Mouse (Mus musculus): ENCODE measurements at regions not wholly inside any gene's neighbourhood (a gene's known extent, or its start where the extent isn't known, plus 50 kb on each side); places are given as distances from the start of the nearest gene placed in this dataset.
A peak's percentile ranks its signal among the peaks of the same experiment; 100 is the strongest.

- Histone ChIP-seq H3K36me3 (ENCODE audit: control insufficient read depth, insufficient read depth, low read length) (no peaks in the 10 kb centered on the region), H3K27ac (ENCODE audit: insufficient read depth, low read depth, low read length) (no peak overlapping the region), H3K27me3 (replicated peaks; ENCODE audit: control insufficient read depth, insufficient read depth, low read length) (no peaks in the 10 kb centered on the region; the same call in 1 of the 2 replicates), H3K4me1 (ENCODE audit: control insufficient read depth, insufficient read depth, low read length) (no peaks in the 10 kb centered on the region), H3K4me3 (ENCODE audit: insufficient read depth, low read depth, low read length) (no peak overlapping the region)
- TF ChIP-seq POLR2A (IDR thresholded peaks at IDR 0.05; ENCODE audit: low read depth, low read length) (no peak), CTCF (conservative IDR thresholded peaks at IDR 0.05; ENCODE audit: insufficient read depth, insufficient read length, low read depth, low read length) (no peak)
- DNase-seq = peak; percentile 40
- 49% methylated on average over 7 of the region's 7 CpGs for WGBS
Measured at GRCm38 (mm10) chr1:168754196-168754595, 322.1 kb upstream of the Pbx1 start.

GRCm38 (mm10) chr1:168743435-168743834 lies 311.4 kb upstream of the Pbx1 start:
- peak; percentile 12 for DNase-seq

GRCm38 (mm10) chr1:168738005-168738404 lies 305.9 kb upstream of the Pbx1 start:
- WGBS = 60% methylated on average over 3 of the region's 3 CpGs
- DNase-seq = no peak
- H3K4me1 ChIP-seq (ENCODE audit: control insufficient read depth, insufficient read depth, low read length) = no peaks in the 10 kb centered on the region
- H3K27ac ChIP-seq (ENCODE audit: insufficient read depth, low read depth, low read length) = no peak overlapping the region
- H3K4me3 ChIP-seq (ENCODE audit: insufficient read depth, low read depth, low read length) = no peak overlapping the region
- TF ChIP-seq POLR2A (IDR thresholded peaks at IDR 0.05; ENCODE audit: low read depth, low read length) (no peak), CTCF (conservative IDR thresholded peaks at IDR 0.05; ENCODE audit: insufficient read depth, insufficient read length, low read depth, low read length) (no peak)
- no peaks in the 10 kb centered on the region for H3K27me3 ChIP-seq (replicated peaks; ENCODE audit: control insufficient read depth, insufficient read depth, low read length)
- H3K36me3 ChIP-seq (ENCODE audit: control insufficient read depth, insufficient read depth, low read length) = no peaks in the 10 kb centered on the region

More at GRCm38 (mm10) chr1:168743435-168743834, 311.4 kb upstream of the Pbx1 start:
- H3K4me1 ChIP-seq (ENCODE audit: control insufficient read depth, insufficient read depth, low read length) = no peaks in the 10 kb centered on the region
- 53% methylated on average over 1 of the region's 1 CpGs for WGBS
- no peaks in the 10 kb centered on the region for H3K27me3 ChIP-seq (replicated peaks; ENCODE audit: control insufficient read depth, insufficient read depth, low read length)
- no peak overlapping the region for H3K4me3 ChIP-seq (ENCODE audit: insufficient read depth, low read depth, low read length)
- no peaks in the 10 kb centered on the region for H3K36me3 ChIP-seq (ENCODE audit: control insufficient read depth, insufficient read depth, low read length)
- H3K27ac ChIP-seq (ENCODE audit: insufficient read depth, low read depth, low read length) = no peak overlapping the region
- TF ChIP-seq POLR2A (IDR thresholded peaks at IDR 0.05; ENCODE audit: low read depth, low read length) = no peak
- no peak for TF ChIP-seq CTCF (conservative IDR thresholded peaks at IDR 0.05; ENCODE audit: insufficient read depth, insufficient read length, low read depth, low read length)

DNA sequence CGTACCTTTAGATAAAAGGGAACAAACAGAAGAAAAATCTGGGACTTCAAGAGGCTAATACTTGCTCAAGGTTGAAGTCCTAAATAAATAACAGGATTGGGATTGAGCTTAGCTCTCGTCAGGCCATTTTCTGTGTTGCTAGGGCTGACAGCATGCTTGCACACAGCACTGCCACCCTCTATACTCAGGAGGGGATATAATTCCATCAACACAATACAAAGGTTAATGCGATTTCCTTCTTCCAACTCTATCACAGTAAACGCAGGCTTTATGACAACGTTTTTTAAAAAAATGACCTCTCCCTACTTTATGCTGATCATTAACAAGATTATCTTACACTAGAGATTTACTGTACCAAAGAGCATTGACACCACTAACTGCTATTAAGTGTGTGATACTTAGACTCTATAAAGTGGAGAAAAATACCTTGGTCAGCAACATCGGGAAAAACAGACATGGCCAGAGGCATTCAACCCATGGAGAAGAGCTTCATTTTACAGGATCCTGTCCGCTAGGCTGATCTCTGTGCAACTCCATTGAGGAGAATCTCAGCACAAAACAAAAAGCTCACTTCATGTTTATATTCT lies 305.3 kb upstream of the Pbx1 start:
- Histone ChIP-seq H3K27ac (ENCODE audit: insufficient read depth, low read depth, low read length) (no peak overlapping the region), H3K27me3 (replicated peaks; ENCODE audit: control insufficient read depth, insufficient read depth, low read length) (no peaks in the 10 kb centered on the region), H3K36me3 (ENCODE audit: control insufficient read depth, insufficient read depth, low read length) (no peaks in the 10 kb centered on the region), H3K4me1 (ENCODE audit: control insufficient read depth, insufficient read depth, low read length) (no peaks in the 10 kb centered on the region), H3K4me3 (ENCODE audit: insufficient read depth, low read depth, low read length) (no peak overlapping the region)
- no peak for DNase-seq
- WGBS = 69% methylated on average over 7 of the region's 7 CpGs
- TF ChIP-seq CTCF (conservative IDR thresholded peaks at IDR 0.05; ENCODE audit: insufficient read depth, insufficient read length, low read depth, low read length) = no peak
- TF ChIP-seq POLR2A (IDR thresholded peaks at IDR 0.05; ENCODE audit: low read depth, low read length) = no peak

- no peak for DNase-seq
Measured at GRCm38 (mm10) chr1:168733066-168733465, 301.0 kb upstream of the Pbx1 start.

DNA sequence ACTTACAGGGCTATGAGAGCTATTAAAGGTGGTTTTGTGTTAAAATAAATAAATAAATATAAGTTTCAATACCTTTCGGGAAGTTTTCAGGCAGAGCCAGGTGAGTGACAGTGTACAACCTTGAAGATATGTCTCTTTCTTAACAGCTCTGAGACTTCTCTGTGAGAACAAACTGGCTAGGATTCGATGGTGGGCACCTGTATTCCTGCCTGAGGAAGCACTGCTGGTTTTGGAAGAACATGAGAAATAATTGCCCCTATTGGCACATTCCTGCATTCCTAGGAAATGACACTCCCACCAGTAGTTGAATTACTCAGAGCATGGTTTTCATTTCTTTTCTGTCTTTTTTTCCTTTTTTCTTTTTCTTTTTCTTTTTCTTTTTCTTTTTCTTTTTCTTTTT lies 277.8 kb upstream of the Pbx1 start:
- 49% methylated on average over 2 of the region's 2 CpGs for WGBS
- H3K27ac ChIP-seq (ENCODE audit: insufficient read depth, low read depth, low read length) = peak overlapping the region; percentile 66

More at GRCm38 (mm10) chr1:168733066-168733465, 301.0 kb upstream of the Pbx1 start:
- no peaks in the 10 kb centered on the region for H3K4me1 ChIP-seq (ENCODE audit: control insufficient read depth, insufficient read depth, low read length)
- H3K27me3 ChIP-seq (replicated peaks; ENCODE audit: control insufficient read depth, insufficient read depth, low read length) = no peaks in the 10 kb centered on the region
- H3K27ac ChIP-seq (ENCODE audit: insufficient read depth, low read depth, low read length) = no peak overlapping the region
- 74% methylated on average over 5 of the region's 5 CpGs for WGBS
- H3K36me3 ChIP-seq (ENCODE audit: control insufficient read depth, insufficient read depth, low read length) = no peaks in the 10 kb centered on the region
- no peak for TF ChIP-seq CTCF (conservative IDR thresholded peaks at IDR 0.05; ENCODE audit: insufficient read depth, insufficient read length, low read depth, low read length)
- TF ChIP-seq POLR2A (IDR thresholded peaks at IDR 0.05; ENCODE audit: low read depth, low read length) = no peak
- no peak overlapping the region for H3K4me3 ChIP-seq (ENCODE audit: insufficient read depth, low read depth, low read length)

GRCm38 (mm10) chr1:168709017-168709681 lies 277.1 kb upstream of the Pbx1 start:
- DNase-seq = peak; percentile 45

More for the DNA sequence above, 277.8 kb upstream of the Pbx1 start:
- Histone ChIP-seq H3K36me3 (ENCODE audit: control insufficient read depth, insufficient read depth, low read length) (no peaks in the 10 kb centered on the region), H3K4me3 (ENCODE audit: insufficient read depth, low read depth, low read length) (no peak overlapping the region), H3K4me1 (ENCODE audit: control insufficient read depth, insufficient read depth, low read length) (peaks cover 13% of the 10 kb centered on the region; the same call in 1 of the 2 replicates), H3K27me3 (replicated peaks; ENCODE audit: control insufficient read depth, insufficient read depth, low read length) (no peaks in the 10 kb centered on the region)
- TF ChIP-seq POLR2A (IDR thresholded peaks at IDR 0.05; ENCODE audit: low read depth, low read length) (no peak), CTCF (conservative IDR thresholded peaks at IDR 0.05; ENCODE audit: insufficient read depth, insufficient read length, low read depth, low read length) (no peak)
- DNase-seq = peak; percentile 23

More at GRCm38 (mm10) chr1:168709017-168709681, 277.1 kb upstream of the Pbx1 start:
- Histone ChIP-seq H3K27me3 (replicated peaks; ENCODE audit: control insufficient read depth, insufficient read depth, low read length) (no peaks in the 10 kb centered on the region), H3K36me3 (ENCODE audit: control insufficient read depth, insufficient read depth, low read length) (no peaks in the 10 kb centered on the region), H3K27ac (ENCODE audit: insufficient read depth, low read depth, low read length) (peak overlapping the region; percentile 86), H3K4me3 (ENCODE audit: insufficient read depth, low read depth, low read length) (no peak overlapping the region), H3K4me1 (ENCODE audit: control insufficient read depth, insufficient read depth, low read length) (peaks cover 13% of the 10 kb centered on the region; the same call in 1 of the 2 replicates)
- WGBS = 13% methylated on average over 21 of the region's 21 CpGs
- no peak for TF ChIP-seq POLR2A (IDR thresholded peaks at IDR 0.05; ENCODE audit: low read depth, low read length)

Data from kidney, adult 2 months (tissue).